Mouse (Mus musculus) heart, adult 2 months (tissue): ENCODE data around the gene Pparg.

Source experiments
- CTCF ChIP-seq: fragments of 200-600 bp; IDR thresholded peaks from 2 replicates; pipeline ENCODE4 v1.8.1; 2022; ENCODE audit warnings: antibody characterized with exemption, mild to moderate bottlenecking, moderate library complexity
- EP300 ChIP-seq: fragments of 200-500 bp; IDR thresholded peaks from 2 replicates; pipeline ENCODE4 v1.6.1; 2011; ENCODE audit warnings: low read depth, low read length, control low read depth; ENCODE audit not compliant: insufficient read depth

DNA sequence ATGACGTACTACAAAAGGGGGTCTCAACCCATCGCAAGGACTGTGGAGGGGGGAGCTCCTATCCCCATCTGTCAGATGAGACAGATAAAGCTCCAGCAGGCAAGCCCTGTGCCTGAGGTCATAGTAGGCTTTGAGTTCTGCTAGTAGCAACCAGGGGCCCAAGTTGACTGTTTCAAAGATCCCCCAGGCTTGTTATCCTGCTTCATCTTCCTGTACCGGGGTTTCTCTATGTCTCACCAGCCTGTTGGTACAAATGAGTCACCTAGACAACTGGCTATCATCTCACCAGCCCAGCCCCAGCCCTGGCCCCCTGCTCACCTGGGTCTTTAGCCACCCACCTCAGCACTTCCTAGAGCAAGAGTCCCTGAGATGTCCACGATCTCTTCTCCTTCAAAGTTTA lies 167.6 kb downstream of the Pparg start:
- TF ChIP-seq CTCF = no peak
- TF ChIP-seq EP300 = no peak
